Mouse (Mus musculus): ENCODE measurements around the gene Rab8a. TPM values are rescaled to one million over a fixed set of nuclear protein-coding genes. Genes with fewer than 3 reads are reported as not detected.
A peak's percentile ranks its signal among the peaks of the same experiment; 100 is the strongest.

Rab8a gene
- polyA plus RNA-seq, 1 experiment from 2014 or later: 123 TPM

DNA sequence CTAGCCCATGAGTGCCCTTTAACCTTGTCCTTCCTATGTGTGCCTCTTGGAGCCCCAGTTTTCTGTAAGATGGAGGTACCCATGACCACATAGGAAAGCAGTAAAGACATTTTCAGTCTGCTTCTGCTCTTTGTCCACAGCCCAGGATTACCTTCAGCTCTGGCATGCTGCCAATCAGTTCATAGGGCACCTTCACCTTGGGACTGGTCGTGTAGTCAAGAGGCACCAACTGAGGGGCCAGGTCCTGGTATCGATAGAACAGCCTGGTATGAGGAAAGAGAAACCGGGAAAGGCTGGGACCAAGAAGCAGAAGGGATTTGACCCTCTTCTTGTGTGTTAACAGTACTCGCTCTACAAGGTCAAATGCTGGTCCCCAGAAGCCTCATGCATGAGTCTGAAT, 49.2 kb downstream of the Rab8a start:
- ATAC-seq (ENCODE audit: insufficient number of reproducible peaks, low FRiP score, low TSS enrichment, low read depth) (no peak), DNase-seq (ENCODE audit: low spot score) (no peak)
- Histone ChIP-seq H3K9ac (ENCODE audit: low read length) (no peak overlapping the region), H3K9me3 (ENCODE audit: control insufficient read depth, low read length) (no peaks in the 10 kb centered on the region), H3K4me3 (ENCODE audit: low read depth, low read length) (no peak overlapping the region), H3K27me3 (ENCODE audit: control insufficient read depth, insufficient read depth, low read length) (no peaks in the 10 kb centered on the region), H3K27ac (replicated peaks; ENCODE audit: low read depth, low read length) (no peak overlapping the region), H3K4me1 (ENCODE audit: control insufficient read depth, insufficient read depth, low read length) (no peaks in the 10 kb centered on the region), H3K36me3 (ENCODE audit: control insufficient read depth, insufficient read depth, low read length) (no peaks in the 10 kb centered on the region), H3K4me2 (ENCODE audit: low read depth, severe bottlenecking) (no peak overlapping the region)
- WGBS: 68% methylated on average over 4 of the region's 4 CpGs

- Histone ChIP-seq H3K4me2 (ENCODE audit: low read depth, severe bottlenecking) (no peak overlapping the region), H3K4me1 (ENCODE audit: control insufficient read depth, insufficient read depth, low read length) (no peaks in the 10 kb centered on the region), H3K27ac (replicated peaks; ENCODE audit: low read depth, low read length) (no peak overlapping the region), H3K9ac (ENCODE audit: low read length) (no peak overlapping the region), H3K36me3 (ENCODE audit: control insufficient read depth, insufficient read depth, low read length) (no peaks in the 10 kb centered on the region), H3K27me3 (ENCODE audit: control insufficient read depth, insufficient read depth, low read length) (no peaks in the 10 kb centered on the region), H3K9me3 (ENCODE audit: control insufficient read depth, low read length) (no peaks in the 10 kb centered on the region), H3K4me3 (ENCODE audit: low read depth, low read length) (no peak overlapping the region)
- no peak for DNase-seq (ENCODE audit: low spot score)
- ATAC-seq (ENCODE audit: insufficient number of reproducible peaks, low FRiP score, low TSS enrichment, low read depth): no peak
- WGBS: 65% methylated on average over 2 of the region's 2 CpGs
These were observed 49.7 kb downstream of the Rab8a start for GRCm38 (mm10) chr8:72210710-72211109.

- WGBS: 83% methylated on average over 1 of the region's 1 CpGs
- no peaks in the 10 kb centered on the region for H3K9me3 ChIP-seq (ENCODE audit: control insufficient read depth, low read length)
These were observed 50.8 kb downstream of the Rab8a start for GRCm38 (mm10) chr8:72211846-72212245.

GRCm38 (mm10) chr8:72212751-72213150, 51.8 kb downstream of the Rab8a start, which contains the start of gene Cib3:
Gene Cib3, minus strand, starts transcription at chr8:72212837.
- no peak within 1 kb of the TSS for H3K27ac ChIP-seq (replicated peaks; ENCODE audit: low read depth, low read length)
- DNase-seq (ENCODE audit: low spot score) (no peak), ATAC-seq (ENCODE audit: insufficient number of reproducible peaks, low FRiP score, low TSS enrichment, low read depth) (no peak)
- H3K27me3 ChIP-seq (ENCODE audit: control insufficient read depth, insufficient read depth, low read length): no peaks in the 10 kb centered on the region
- H3K36me3 ChIP-seq (ENCODE audit: control insufficient read depth, insufficient read depth, low read length): no peaks in the 10 kb centered on the region
- H3K4me2 ChIP-seq (ENCODE audit: low read depth, severe bottlenecking): no peak within 1 kb of the TSS
- no peak within 1 kb of the TSS for H3K9ac ChIP-seq (ENCODE audit: low read length)
- H3K4me1 ChIP-seq (ENCODE audit: control insufficient read depth, insufficient read depth, low read length): no peaks in the 10 kb centered on the region
- WGBS: 59% methylated on average over 4 of the region's 4 CpGs
- no peaks in the 10 kb centered on the region for H3K9me3 ChIP-seq (ENCODE audit: control insufficient read depth, low read length)
- H3K4me3 ChIP-seq (ENCODE audit: low read depth, low read length): no peak within 1 kb of the TSS

More at GRCm38 (mm10) chr8:72211846-72212245, 50.8 kb downstream of the Rab8a start:
- Histone ChIP-seq H3K4me2 (ENCODE audit: low read depth, severe bottlenecking) (no peak overlapping the region), H3K4me1 (ENCODE audit: control insufficient read depth, insufficient read depth, low read length) (no peaks in the 10 kb centered on the region), H3K9ac (ENCODE audit: low read length) (no peak overlapping the region), H3K36me3 (ENCODE audit: control insufficient read depth, insufficient read depth, low read length) (no peaks in the 10 kb centered on the region), H3K27ac (replicated peaks; ENCODE audit: low read depth, low read length) (no peak overlapping the region), H3K4me3 (ENCODE audit: low read depth, low read length) (no peak overlapping the region), H3K27me3 (ENCODE audit: control insufficient read depth, insufficient read depth, low read length) (no peaks in the 10 kb centered on the region)
- DNase-seq (ENCODE audit: low spot score) (no peak), ATAC-seq (ENCODE audit: insufficient number of reproducible peaks, low FRiP score, low TSS enrichment, low read depth) (no peak)

DNA sequence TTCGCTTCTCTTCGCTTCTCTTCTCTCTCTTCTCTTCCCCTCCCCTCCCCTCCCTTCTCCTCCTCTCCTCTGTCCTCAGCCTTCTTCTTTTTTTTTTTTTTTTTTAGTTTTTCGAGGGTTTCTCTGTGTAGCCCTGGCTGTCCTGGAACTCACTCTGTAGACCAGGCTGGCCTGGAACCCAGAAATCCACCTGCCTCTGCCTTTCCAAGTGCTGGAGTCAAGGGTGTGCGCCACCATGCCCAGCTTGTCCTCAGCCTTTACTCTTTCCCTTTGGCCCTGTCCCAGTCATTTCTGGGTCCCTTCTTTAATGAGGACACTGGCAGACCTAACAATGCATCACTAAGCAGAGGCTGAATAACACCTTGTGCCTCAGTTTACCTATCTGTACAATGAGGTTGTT, 52.5 kb downstream of the Rab8a start, which contains the start of gene Gm11034:
TSS of gene Gm11034 (minus strand) at position 101 of the 400 bp plus-strand sequence.
- H3K4me2 ChIP-seq (ENCODE audit: low read depth, severe bottlenecking): no peak within 1 kb of the TSS
- no peak for ATAC-seq (ENCODE audit: insufficient number of reproducible peaks, low FRiP score, low TSS enrichment, low read depth)
- WGBS: 81% methylated on average over 4 of the region's 4 CpGs

GRCm38 (mm10) chr8:72215060-72215459, 54.1 kb downstream of the Rab8a start:
- Histone ChIP-seq H3K9ac (ENCODE audit: low read length) (no peak overlapping the region), H3K4me3 (ENCODE audit: low read depth, low read length) (no peak overlapping the region), H3K27me3 (ENCODE audit: control insufficient read depth, insufficient read depth, low read length) (no peaks in the 10 kb centered on the region), H3K27ac (replicated peaks; ENCODE audit: low read depth, low read length) (no peak overlapping the region), H3K4me1 (ENCODE audit: control insufficient read depth, insufficient read depth, low read length) (no peaks in the 10 kb centered on the region), H3K9me3 (ENCODE audit: control insufficient read depth, low read length) (no peaks in the 10 kb centered on the region), H3K36me3 (ENCODE audit: control insufficient read depth, insufficient read depth, low read length) (no peaks in the 10 kb centered on the region), H3K4me2 (ENCODE audit: low read depth, severe bottlenecking) (no peak overlapping the region)
- 36% methylated on average over 2 of the region's 2 CpGs for WGBS
- DNase-seq (ENCODE audit: low spot score): no peak
- no peak for ATAC-seq (ENCODE audit: insufficient number of reproducible peaks, low FRiP score, low TSS enrichment, low read depth)

More for the DNA sequence above, 52.5 kb downstream of the Rab8a start, which contains the start of gene Gm11034:
- no peak for DNase-seq (ENCODE audit: low spot score)
- no peaks in the 10 kb centered on the region for H3K9me3 ChIP-seq (ENCODE audit: control insufficient read depth, low read length)
- no peak within 1 kb of the TSS for H3K27ac ChIP-seq (replicated peaks; ENCODE audit: low read depth, low read length)
- H3K4me1 ChIP-seq (ENCODE audit: control insufficient read depth, insufficient read depth, low read length): no peaks in the 10 kb centered on the region
- H3K9ac ChIP-seq (ENCODE audit: low read length): no peak within 1 kb of the TSS
- no peaks in the 10 kb centered on the region for H3K27me3 ChIP-seq (ENCODE audit: control insufficient read depth, insufficient read depth, low read length)
- H3K36me3 ChIP-seq (ENCODE audit: control insufficient read depth, insufficient read depth, low read length): no peaks in the 10 kb centered on the region
- no peak within 1 kb of the TSS for H3K4me3 ChIP-seq (ENCODE audit: low read depth, low read length)

- H3K9me3 ChIP-seq (ENCODE audit: control insufficient read depth, low read length): no peaks in the 10 kb centered on the region
- H3K9ac ChIP-seq (ENCODE audit: low read length): no peak overlapping the region
- no peak overlapping the region for H3K4me3 ChIP-seq (ENCODE audit: low read depth, low read length)
- H3K4me2 ChIP-seq (ENCODE audit: low read depth, severe bottlenecking): no peak overlapping the region
- ATAC-seq (ENCODE audit: insufficient number of reproducible peaks, low FRiP score, low TSS enrichment, low read depth) (no peak), DNase-seq (ENCODE audit: low spot score) (no peak)
- H3K27me3 ChIP-seq (ENCODE audit: control insufficient read depth, insufficient read depth, low read length): no peaks in the 10 kb centered on the region
- H3K36me3 ChIP-seq (ENCODE audit: control insufficient read depth, insufficient read depth, low read length): no peaks in the 10 kb centered on the region
- peaks cover 5% of the 10 kb centered on the region for H3K4me1 ChIP-seq (ENCODE audit: control insufficient read depth, insufficient read depth, low read length)
- 0% methylated on average over 1 of the region's 1 CpGs for WGBS
- no peak overlapping the region for H3K27ac ChIP-seq (replicated peaks; ENCODE audit: low read depth, low read length)
These were observed 54.9 kb downstream of the Rab8a start for GRCm38 (mm10) chr8:72215871-72216270.

- H3K27ac ChIP-seq (replicated peaks; ENCODE audit: low read depth, low read length): no peak overlapping the region
- DNase-seq (ENCODE audit: low spot score) (no peak), ATAC-seq (ENCODE audit: insufficient number of reproducible peaks, low FRiP score, low TSS enrichment, low read depth) (no peak)
- H3K27me3 ChIP-seq (ENCODE audit: control insufficient read depth, insufficient read depth, low read length): no peaks in the 10 kb centered on the region
- H3K4me2 ChIP-seq (ENCODE audit: low read depth, severe bottlenecking): peak overlapping the region; percentile 27; the same call in 1 of the 2 replicates
- WGBS: 85% methylated on average over 9 of the region's 10 CpGs
- peaks cover 14% of the 10 kb centered on the region for H3K36me3 ChIP-seq (ENCODE audit: control insufficient read depth, insufficient read depth, low read length)
- H3K4me1 ChIP-seq (ENCODE audit: control insufficient read depth, insufficient read depth, low read length): peaks cover 5% of the 10 kb centered on the region
- H3K4me3 ChIP-seq (ENCODE audit: low read depth, low read length): peak overlapping the region; percentile 82; the same call in 1 of the 2 replicates
- H3K9me3 ChIP-seq (ENCODE audit: control insufficient read depth, low read length): no peaks in the 10 kb centered on the region
- H3K9ac ChIP-seq (ENCODE audit: low read length): no peak overlapping the region
These were observed 58.0 kb downstream of the Rab8a start for GRCm38 (mm10) chr8:72218781-72219540.

Measured in limb, embryonic 11.5 days (tissue).